Mouse (Mus musculus) cerebellum, adult 9-10 months (tissue): ENCODE measurements around the gene Cnpy2.
"Not testable (repeated sequence)": the region's sequence is repeated elsewhere in the genome, so short reads cannot be mapped to it uniquely, and the experiment has no call there.

Experiments used
- DNase-seq: peaks from one replicate; pipeline ENCODE4 v3.0.0; 2022

The Cnpy2 gene

DNA sequence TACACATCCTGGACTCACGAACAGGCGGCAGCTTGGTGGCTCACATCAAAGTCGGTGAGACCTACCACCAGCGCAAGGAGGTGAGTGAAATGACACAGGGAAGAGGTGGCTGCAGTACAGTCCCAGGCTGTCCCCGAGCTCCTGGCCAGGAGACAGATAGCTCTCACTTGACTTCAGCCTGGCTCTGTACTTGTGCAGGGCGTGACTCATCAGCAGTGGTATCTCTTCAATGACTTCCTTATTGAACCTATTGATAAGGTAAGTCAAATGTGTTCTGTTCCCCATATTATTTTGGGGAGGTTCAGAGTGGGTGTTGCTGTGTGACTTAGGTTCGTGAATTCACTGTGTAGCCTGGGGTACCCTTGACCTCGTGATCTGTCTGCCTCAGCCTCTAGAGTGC, 6.7 kb upstream of the Cnpy2 start:
- DNase-seq, result no peak

DNA sequence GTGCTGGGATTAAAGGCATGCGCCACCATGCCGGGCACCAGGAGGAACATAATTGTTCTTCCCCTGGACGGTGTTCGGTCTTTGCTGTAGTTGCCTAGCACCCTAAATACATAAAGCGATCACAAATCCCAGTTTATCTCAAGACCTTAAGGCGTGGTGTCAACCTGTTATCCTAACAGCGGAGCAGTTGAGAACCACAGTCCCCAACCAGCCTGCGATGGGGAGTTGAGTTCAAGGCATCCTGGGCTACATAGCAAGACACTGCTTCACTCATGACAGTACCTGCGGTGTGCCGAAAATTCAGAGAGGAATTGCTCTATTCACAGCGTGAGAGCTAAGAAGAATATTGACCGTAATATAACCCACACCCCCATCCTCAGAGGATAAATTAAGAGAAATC, 618 bp upstream of the Cnpy2 start:
- peak; percentile 35 for DNase-seq

DNA sequence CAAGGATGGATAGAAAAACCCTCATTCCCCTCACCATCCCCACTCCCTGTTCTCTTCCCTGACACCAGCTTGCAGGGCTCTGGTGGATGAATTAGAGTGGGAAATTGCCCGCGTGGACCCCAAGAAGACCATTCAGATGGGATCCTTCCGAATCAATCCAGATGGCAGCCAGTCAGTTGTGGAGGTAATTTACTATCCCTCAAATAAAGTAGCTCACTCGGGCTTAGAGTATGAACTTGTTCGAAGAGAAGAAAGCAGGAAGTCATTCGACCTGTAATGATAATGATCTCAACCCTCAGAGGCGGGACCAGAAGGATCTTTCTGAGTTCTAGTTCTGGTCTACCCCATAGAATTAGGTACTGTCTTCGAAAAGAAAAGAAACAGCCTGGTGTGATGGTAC, 1.3 kb downstream of the Cnpy2 start:
- no peak for DNase-seq

DNA sequence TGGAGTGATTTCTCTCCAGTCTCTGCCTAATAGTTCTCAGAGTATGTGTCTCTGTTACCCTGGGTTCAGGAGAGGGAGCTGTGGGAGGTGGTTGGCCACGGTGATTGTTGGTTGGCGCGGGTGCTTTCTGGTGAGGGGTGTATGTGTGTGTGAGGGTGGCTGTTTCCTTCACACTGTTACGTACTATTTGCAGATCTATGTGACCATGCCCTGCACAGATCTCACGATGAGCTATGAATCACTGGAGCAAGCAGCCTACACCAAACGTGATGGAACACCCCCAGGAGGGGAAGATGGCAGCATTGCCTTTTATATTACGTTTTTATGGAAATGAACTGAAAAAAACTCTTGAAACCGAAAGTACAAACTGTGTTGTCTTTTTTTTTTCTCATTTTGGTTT, 4.6 kb downstream of the Cnpy2 start:
- DNase-seq, result no peak

DNA sequence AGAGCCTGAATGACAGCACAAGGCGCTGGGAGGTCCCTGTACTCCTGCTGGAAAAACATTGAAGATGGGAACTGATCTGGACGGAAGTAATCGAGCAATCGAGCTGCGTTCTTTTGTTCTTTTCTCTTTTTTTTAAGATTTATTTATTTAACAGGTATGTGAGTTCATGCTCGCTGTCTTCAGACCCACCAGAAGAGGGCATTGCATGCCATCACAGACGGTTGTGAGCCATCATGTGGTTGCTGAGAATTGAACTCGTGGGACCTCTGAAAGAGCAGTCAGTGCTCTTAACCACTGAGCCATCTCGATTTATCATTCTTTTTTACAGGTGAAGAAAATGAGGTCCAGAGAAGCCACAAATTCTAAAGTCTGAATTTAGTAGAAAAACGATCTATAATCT, 5.4 kb downstream of the Cnpy2 start:
- DNase-seq, result no peak

DNA sequence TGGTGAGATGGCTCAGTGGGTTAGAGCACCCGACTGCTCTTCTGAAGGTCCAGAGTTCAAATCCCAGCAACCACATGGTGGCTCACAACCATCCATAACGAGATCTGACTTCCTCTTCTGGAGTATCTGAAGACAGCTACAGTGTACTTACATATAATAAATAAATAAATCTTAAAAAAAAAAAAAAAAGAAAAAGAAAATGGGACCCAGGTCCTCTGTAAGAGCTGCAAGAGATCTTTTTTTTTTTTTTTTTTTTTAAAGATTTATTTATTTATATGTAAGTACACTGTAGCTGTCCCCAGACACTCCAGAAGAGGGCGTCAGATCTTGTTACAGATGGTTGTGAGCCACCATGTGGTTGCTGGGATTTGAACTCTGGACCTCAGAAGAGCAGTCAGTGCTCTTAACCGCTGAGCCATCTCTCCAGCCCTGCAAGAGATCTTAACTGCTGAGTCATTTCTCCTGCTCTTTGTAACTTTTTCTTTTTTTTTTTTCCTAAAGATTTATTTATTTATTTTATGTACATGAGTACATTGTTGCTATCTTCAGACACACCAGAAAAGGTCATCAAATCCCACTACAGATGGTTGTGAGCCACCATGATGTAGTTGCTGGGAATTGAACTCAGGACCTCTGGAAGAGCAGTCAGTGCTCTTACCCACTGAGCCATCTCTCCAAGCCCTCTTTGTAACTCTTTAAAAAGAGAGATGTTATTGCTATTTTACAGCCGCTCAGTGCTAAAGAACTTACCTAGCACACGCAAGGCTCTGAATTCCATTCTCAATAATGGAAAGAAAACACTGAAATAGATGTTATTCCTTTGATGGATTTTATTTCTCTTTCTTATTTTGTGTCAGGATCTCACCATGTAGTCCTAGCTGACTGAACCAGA, 10.3 kb downstream of the Cnpy2 start:
- DNase-seq, result not testable (repeated sequence)

DNA sequence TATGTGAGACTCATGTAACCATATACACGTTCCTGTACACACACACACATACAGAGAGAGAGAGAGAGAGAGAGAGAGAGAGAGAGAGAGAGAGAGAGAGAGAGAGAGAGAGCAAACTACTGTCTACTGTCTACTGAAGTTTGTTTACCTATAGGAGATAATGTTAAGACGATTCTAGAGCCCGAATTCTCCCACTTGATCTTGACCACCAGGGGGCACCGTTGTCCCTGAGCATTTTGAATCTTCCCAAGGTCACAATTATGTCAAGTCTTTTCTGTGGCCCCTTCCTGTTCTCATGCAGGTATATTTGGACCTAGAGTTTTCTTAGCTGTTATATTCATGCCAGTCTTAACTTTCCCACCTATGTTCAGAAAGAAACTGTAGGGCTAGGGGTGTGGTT, 13.3 kb downstream of the Cnpy2 start:
- DNase-seq, result peak; percentile 81

DNA sequence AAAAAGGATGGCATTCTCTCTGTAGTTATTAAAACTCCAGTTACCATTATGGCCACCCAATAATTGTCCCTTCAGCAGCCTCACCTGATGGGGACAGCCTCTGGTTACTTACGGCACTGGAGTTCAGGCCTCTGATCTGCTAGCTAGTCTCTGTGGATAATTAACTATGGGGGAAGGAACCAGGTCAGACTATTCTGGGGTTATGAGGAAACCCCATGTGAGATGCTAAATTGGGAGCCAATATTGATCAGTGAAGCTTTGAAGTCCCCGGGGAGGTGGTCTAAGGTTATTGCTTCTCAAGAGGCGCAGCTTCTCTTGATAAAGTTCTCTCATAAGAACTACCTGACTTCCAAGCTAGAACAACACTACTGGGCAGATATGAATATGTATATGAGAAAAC, 13.9 kb downstream of the Cnpy2 start:
- DNase-seq, result peak; percentile 41

DNA sequence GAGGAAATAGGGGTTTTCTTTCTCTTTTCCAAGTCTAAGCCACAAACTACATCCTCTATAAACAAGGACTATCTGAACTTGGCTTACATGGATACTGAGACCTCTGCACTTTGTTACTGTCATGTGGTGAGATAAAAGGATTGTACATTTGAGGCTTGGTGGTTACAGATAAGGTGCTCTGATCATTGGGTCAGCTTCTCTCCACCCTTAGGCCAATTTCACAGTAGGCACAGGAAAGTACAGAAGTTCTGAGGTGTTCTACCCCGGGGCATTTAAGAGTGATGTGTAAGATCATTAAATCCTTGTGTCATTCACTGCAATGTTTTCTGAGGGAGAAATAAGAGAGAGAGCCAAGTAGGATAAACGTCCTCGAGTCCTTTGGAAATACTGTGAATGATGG, 14.3 kb downstream of the Cnpy2 start:
- no peak for DNase-seq

DNA sequence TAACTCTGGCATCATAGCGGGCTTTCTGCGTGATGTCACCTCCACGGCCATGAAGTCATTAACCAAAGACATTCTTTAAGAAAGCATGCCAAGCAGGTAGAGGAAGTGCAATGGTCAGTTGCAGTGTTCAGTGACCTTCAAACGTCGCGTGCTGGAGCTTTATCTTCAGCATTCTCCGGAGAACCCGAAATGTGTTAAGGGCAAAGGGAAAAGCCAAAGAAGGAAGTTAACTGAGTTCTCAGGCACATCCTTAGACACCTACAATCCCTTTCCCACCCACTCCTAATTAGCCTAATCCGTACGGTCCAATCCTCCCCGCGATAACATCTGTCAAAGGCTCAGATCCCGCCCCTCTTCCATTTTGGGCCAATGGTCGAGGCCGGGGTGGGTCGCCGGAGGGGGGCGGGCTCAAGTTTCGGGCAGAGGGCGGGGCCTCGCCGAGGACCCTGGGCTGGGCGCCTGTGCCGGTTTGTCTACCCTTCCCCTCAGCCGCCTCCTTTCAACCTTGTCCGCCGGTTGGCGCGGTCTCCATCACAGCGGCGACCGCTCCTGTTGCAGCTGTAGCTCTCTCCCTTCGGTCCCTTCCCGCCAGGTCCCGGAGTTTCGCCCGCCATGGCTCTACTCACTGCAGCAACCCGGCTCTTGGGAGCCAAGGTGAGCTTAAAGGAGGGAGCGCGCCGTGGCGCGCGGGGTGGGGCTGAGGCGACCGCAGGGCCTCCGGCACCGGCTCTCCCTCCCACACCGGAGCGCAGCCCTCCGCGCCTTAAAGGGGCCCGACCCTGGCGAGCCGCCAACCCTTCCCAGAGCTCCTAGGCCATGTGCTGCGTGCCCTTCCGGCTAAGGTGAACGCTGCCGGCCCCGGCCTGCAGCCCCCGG, 15.3 kb downstream of the Cnpy2 start, which contains the start of gene Cs:
TSS of gene Cs (plus strand) at position 429 of the 876 bp plus-strand sequence.
- peak; percentile 98 for DNase-seq

DNA sequence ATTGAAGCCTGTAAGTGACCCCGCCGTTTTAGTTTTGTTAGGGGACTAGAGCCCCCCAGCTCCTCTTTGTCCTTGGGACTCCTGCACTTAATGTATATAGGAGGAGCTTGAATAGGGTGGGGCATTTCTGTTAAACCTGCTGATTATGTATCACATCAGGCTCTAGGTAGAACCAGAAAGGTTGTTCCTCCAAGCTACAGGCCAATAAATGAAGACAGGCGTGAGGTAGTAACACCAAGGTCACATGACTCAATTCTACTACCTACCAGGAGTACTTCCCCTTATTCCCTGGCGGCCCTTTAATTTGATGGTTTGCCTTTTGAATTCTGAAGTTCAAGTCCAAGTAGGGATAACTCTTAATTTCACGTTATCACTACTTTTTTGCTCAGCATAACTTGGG, 16.2 kb downstream of the Cnpy2 start:
- peak; percentile 51 for DNase-seq

DNA sequence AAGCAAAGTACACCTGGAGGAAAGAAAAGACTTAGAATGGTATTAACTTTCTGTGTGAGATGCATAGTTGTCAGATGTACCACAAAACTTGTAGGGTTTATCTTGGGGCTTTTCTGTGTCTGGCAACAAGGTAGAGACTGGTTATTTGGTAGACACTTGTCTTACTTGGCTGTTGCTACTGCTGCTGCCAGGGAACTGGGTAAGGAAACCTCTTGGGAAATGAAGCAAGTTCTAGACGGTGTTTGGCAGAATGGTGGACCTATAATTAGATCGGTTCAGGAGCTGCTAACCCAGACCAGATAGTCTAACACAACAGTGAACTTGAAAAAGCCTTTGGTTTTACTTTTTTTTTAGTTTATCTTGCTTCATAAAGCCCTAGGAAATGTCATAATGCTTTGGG, 16.7 kb downstream of the Cnpy2 start:
- DNase-seq, result no peak

DNA sequence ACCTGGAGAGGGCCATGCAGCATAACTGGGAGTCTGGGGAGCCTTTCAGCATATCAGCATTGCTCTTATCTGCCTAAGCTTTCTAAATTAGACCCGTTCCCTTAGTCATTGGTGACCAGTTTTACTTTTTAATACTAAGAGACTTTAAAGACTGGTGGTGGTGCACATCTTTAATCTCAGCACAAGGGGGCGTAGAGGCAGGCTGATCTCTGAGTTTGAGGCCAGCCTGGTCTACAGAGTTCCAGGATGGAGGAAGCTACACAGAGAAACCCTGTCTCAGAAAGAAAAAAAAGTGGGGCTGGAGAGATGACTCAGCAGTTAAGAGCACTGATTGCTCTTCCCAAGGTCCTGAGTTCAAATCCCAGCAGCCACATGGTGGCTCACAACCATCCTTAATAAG, 18.0 kb downstream of the Cnpy2 start:
- DNase-seq, result no peak

DNA sequence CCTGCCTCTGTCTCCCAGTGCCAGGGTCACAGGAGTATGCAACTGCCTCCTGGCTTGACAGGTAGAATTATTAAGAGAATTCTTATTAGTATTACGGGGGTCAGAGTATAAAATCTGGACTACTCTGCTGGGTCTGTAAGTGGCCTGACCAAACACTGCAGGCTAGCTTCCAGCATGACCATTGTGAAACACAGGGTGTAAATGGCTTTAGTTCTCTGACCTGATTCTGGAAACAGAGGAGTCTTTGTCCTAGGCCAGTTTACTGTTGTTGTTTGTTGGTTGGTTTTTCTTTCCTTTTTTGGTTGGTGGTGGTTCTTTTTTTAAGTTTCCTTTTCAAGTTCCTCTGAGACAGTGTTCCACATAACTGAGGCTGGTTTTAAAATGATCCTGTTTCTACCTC, 21.2 kb downstream of the Cnpy2 start:
- DNase-seq, result no peak

DNA sequence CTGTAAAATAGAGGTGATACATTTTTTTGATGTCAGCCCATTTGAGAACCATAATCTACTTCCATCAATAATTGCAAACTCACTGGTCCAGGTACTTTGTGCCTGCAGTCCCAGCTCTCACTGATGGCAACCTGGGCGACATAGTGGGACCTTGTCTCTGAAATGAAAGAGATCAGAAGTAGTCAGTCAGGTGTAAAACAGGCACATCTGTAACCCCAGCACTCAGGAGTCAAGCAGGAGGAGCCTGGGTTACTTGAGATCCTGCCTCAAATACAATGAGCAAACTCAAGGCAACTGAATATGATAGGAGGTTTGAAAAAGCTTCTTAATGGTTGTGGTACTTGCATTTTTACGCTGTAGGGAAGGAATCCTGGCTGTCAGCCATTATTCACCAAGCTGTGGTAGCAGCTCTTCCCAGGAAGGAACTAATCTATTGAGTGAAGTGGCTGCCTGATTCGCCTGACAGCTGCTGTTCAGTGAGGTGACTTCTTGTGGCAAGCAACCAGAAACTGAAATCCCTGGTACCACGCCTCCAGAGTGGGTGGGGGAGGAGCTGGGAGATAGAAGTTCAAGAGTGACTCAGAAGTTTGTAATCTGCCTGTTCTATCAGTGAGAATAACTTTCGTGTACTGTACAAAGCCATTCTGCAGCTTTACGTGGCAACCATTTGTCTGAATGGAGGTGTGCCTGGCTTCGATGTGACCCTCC, 22.5 kb downstream of the Cnpy2 start:
- DNase-seq, result peak; percentile 38

DNA sequence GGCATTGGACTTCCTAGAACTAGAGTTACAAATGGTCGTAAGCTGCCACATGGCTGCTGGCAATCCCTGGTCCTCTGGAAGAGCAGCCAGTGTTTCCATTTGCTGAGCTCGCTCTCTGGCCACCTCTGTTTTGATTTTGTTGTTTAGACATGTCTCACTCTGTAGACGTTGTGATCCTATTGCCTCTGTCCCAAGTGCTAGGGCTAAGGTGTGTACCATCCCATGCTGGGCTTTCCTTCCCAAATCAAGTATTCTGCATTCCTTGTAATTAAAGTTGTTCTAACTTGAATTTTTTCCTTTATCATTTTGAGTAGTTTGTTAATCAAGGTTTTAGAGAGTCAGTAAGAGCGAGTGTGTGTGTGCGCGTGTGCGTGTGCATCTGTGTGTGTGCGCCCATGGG, 25.3 kb downstream of the Cnpy2 start:
- DNase-seq, result no peak

DNA sequence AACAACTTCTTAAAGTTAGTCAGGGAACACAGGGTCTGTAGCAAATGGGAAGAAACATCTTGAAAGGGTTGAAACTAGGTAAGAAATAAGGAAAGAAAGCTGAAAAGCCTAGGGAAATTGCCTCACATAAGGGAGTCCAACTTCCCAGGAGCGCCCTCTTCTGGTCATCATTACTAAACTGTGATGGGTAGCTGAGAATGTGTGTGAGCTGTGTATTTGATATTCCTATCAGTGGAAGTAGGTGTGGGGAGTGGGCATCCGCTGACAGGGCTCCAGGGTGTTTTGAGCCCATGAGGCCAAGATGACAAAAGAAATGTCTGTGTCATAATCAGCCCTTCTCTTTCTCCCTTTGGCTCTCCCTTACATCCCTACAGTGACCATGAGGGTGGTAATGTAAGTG, 36.5 kb downstream of the Cnpy2 start:
- peak; percentile 73 for DNase-seq

DNA sequence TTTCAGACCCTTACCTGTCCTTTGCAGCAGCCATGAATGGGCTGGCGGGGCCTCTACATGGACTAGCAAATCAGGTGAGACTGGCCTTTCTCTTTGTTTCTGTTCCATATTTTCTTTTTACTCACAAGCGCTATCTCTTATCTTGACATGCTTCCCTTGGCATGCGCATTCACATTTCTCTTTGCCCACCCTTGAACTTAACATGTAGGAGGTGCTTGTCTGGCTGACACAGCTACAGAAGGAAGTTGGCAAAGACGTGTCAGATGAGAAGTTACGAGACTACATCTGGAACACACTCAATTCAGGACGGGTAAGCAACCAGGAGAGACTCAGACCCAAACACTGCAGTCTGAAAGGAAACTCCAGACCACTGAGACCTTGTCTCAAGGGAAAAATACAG, 37.0 kb downstream of the Cnpy2 start:
- no peak for DNase-seq

DNA sequence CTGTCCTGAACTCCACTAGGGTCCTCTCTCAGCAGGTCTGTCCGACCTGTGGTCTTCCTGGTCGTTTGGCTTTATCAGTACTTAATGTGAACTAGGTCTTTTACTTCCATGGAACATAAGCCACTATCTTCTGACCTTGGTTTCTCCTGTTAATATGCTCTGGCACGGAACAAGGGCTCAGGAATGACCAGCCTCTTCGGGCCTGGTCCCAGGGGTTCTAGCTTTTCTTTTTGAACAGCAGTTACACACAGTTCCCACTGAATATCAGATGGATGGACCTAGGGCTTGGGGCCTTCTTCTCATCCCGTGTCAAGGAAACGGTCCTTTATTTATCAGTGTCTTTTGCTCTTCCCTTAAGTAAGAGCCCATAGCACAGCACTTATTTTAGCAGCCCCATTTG, 39.6 kb downstream of the Cnpy2 start:
- no peak for DNase-seq

DNA sequence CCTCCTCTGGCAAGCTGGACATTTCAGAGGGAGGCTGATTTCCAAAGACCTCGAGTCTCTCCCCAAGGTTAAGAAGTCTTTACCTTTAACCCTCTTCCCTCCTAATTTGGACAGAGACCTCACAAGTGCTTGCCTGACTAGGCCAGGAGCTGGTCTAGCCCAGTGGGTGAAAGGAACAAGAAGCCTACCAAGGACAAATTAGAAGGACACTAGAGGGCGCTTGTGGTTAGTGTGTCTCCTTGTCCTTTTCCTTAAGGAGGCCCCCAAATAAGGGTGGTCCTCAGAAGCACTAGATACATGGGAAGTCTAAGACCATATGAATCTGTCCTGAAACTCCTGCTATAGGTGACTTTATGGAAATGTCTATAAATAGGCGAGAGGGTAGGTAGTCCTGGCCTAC, 40.3 kb downstream of the Cnpy2 start:
- DNase-seq, result peak; percentile 63

DNA sequence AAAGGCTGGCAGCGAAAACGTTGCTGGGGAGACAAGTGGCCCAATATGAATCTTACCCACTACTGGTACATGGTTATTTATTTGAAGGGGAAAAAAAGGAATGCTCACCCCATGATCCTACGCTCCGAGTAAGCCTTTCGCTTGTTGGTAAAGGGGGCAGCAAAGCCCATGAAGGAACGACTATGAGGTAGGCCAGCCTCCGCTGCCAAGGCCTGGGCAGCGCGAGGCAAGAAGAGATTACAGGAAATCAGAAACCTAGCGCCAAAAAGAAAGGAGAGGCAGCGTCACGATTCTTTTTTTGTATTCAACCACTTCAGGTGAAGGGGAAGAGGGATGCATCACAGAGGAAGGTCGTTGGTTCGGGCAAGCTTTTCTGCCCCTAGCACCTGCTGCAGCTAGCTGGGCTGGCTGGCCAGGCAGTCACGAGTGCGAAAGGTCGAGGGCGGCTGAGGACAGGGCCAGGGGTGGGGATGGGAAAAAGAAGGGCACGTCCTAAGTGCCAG, 45.7 kb downstream of the Cnpy2 start:
- no peak for DNase-seq

DNA sequence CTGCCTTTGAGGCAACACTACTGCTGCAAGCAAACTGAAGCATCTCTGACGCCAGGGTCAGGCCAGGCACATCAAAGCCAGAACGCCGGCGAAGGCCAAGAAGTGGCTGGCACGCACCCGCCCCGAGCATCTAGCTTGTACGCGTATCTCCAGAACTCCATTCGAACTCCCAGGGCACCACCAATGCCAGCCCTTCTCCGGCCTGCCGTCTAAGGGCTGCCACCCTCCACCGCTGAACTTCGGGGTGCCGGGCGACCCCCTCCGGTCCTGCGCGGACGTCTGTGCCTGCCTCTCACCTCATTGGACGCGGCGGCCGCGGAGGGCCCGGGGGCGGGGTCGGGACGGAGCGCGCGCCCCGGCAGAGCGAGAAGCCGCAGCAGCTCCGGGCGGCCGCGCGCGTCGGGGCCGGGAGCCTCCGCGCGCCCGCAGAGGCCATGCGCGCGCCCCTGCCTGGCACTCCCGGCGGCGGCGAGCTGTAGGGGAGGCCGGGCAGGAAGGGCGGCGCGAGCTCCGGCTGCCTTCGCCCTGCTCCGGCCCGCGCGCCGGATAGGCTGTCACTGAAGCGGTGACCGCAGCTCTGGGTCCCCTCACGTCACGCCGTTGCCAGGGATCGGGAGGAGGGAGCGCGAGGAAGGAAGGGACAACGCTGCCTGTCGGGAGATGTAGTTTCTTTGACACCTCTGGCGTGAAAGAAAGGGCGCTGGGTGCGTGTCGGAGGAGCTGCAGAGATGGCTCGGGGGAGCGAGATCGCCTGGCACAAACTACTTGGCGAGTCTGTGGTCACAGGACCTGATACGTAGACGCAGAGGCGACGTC, 46.4 kb downstream of the Cnpy2 start, which contains the start of gene Coq10a:
TSS of gene Coq10a (minus strand) at position 596 of the 816 bp plus-strand sequence.
- DNase-seq, result peak; percentile 96
